Mouse (Mus musculus) E14TG2a.4 (cell line): ENCODE results near the gene Slc24a4.

Experiments used
- CTCF ChIP-seq: conservative IDR thresholded peaks from 2 replicates; pipeline ENCODE4 v1.5.1; 2014; ENCODE audit warnings: low read length
- NANOG ChIP-seq: IDR thresholded peaks from 2 replicates; pipeline ENCODE4 v1.6.1; 2014; ENCODE audit warnings: borderline replicate concordance, low read length, mixed read lengths
- POU5F1 ChIP-seq: IDR thresholded peaks from 2 replicates; pipeline ENCODE4 v1.6.1; 2014; ENCODE audit warnings: low read length, borderline replicate concordance

DNA sequence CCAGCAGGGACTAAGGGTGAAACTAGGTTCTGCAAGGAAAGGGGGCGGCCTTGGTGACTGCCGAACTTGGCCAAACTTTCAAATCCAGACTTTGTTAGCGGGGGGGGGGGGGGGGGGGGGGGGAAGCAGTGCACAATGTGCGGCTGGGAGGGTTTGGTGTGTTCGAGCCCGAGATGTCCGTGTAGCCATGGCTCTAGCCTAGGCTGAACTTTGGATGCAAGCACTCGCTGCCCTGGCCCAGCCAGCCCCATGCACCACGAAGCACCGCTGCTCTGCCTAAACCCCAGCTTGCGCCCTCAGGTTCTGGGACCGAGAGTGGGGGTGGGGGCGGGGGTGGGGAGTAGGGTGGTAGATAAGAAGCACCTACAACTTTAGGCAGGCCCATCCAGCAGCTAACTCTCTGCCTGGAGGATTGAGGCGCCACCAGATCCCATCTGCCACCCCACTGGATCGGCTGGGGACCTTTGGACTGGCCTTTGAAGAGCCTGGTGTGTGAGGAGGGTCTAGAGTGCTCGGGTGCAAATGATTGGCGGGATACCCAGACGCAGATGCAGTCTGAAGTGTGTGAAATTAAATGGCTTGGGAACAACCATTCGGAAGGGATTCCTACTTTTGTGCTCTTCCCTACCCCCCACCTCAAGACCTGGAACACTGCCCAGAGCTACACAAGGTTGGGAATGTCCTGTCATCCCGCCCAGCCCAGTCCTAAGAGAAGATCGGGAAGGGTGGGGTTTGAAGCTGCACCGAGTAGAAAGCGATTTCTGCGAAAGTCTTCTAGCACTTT is 155.1 kb downstream of the Slc24a4 start:
- no peak for TF ChIP-seq CTCF
- TF ChIP-seq NANOG, result no peak
- TF ChIP-seq POU5F1, result no peak
